Mouse (Mus musculus) testis, adult 2 months (tissue): ENCODE measurements around the gene Ly75.

Source experiments
- CTCF ChIP-seq: fragments of 200-500 bp; IDR thresholded peaks from 2 replicates; pipeline ENCODE4 v1.5.1; 2012; ENCODE audit warnings: low read depth, mild to moderate bottlenecking, inconsistent platforms, low read length, moderate library complexity; ENCODE audit not compliant: control insufficient read depth, insufficient read depth, insufficient replicate concordance
- POLR2A ChIP-seq: fragments of 200-500 bp; IDR thresholded peaks from 2 replicates; pipeline ENCODE4 v1.6.1; 2012; ENCODE audit warnings: low read depth, mild to moderate bottlenecking, inconsistent platforms, low read length, moderate library complexity; ENCODE audit not compliant: control insufficient read depth

DNA sequence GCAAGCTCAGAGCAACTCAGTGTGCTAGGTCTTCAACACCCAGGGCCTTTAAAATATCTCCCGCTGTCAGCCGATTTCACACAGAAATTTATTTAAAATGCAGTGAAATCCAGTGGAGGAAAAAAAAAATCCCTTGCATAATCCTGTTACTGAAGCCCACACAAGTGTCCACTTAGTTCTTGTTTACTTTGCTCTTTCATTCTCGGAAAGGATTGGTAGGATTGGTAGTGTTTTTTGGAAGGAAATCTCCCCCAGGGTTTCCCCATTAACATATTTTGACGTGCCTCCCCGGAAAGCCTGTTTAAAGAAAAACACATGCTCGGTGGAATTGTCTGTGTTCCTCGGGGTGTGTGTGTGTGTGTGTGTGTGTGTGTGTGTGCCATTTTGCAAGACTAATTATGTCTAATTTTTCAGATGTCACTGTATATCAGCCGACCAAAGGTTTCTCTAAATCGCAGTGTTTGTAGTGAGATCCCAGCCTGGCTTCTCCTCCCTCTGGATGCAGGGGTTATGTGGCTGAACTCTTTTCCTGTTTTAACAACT lies 99.8 kb downstream of the Ly75 start:
- no peak for TF ChIP-seq CTCF
- TF ChIP-seq POLR2A = no peak
